Mouse (Mus musculus): Measurements from ENCODE around the gene D10Jhu81e. TPM values are rescaled to one million over a fixed set of nuclear protein-coding genes. Genes with fewer than 3 reads are reported as not detected.
A peak's percentile ranks its signal among the peaks of the same experiment; 100 is the strongest.

D10Jhu81e gene
- polyA plus RNA-seq, 1 experiment from 2014 or later, result 20.8 TPM

GRCm38 (mm10) chr10:78148834-78149766 is 20.5 kb downstream of the D10Jhu81e start:
- Histone ChIP-seq H3K27ac (ENCODE audit: low read depth) (peak overlapping the region; percentile 76), H3K4me1 (ENCODE audit: insufficient read depth) (peaks cover 10% of the 10 kb centered on the region), H3K9me3 (ENCODE audit: low read length) (no peaks in the 10 kb centered on the region), H3K36me3 (replicated peaks; ENCODE audit: insufficient read depth, low read length) (no peaks in the 10 kb centered on the region), H3K4me3 (ENCODE audit: low read depth, low read length) (no peak overlapping the region), H3K27me3 (ENCODE audit: insufficient read depth, low read length) (no peaks in the 10 kb centered on the region), H3K9ac (replicated peaks) (no peak overlapping the region), H3K4me2 (ENCODE audit: low read depth, low read length) (peak overlapping the region; percentile 8; the same call in 1 of the 2 replicates)
- peak; percentile 37 for ATAC-seq
- no peak for TF ChIP-seq CTCF (IDR thresholded peaks at IDR 0.05; ENCODE audit: low read depth)
- TF ChIP-seq EP300 (IDR thresholded peaks at IDR 0.05; ENCODE audit: low read depth), result 0 out of 2 replicates have a peak, but pooled peaks have one; percentile 22
- DNase-seq, result no peak
- WGBS (ENCODE audit: insufficient replicate concordance), result 39% methylated on average over 10 of the region's 10 CpGs

- 67% methylated on average over 4 of the region's 4 CpGs for WGBS (ENCODE audit: insufficient replicate concordance)
- no peak for ATAC-seq
These were observed 21.6 kb downstream of the D10Jhu81e start for GRCm38 (mm10) chr10:78147908-78148441.

DNA sequence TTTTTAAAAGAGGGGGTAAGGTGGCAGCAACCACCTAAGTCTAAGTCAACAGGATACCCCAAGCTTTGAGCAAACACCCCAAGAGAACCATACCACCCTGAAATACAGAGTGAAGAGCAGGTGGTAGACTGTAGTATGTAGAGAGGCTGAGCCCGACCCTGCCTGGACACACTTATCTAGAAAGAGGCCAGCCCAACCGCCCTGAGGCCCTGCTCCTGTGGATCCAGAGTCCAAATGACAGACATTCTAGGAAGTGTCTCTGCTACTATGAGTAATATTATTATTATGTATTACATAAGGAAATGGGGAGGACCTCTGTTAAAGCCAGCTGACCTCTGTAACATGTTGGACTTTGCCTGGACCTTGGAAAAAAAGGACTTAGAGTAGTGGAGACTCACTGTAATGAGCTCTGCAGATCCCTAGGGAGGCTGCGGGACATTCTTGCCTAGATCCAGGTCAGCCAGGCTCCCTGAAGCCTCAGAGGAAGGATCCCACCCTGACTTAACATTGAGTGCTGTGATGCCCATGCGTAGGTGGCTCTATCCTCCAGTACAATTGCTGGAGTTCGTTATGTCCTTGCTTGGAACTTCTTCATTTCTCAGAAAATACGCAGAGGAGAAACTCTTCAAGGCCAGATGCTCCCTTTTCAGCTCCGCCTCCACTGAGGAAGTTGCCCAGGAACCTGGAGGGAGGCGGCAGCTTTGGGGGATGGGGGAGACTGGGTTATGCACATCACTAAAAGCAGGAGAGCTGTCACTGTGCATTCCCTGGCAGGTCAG is 25.7 kb downstream of the D10Jhu81e start:
- DNase-seq (no peak), ATAC-seq (no peak)
- Histone ChIP-seq H3K4me1 (ENCODE audit: insufficient read depth) (peaks cover 24% of the 10 kb centered on the region), H3K27me3 (ENCODE audit: insufficient read depth, low read length) (no peaks in the 10 kb centered on the region), H3K4me3 (ENCODE audit: low read depth, low read length) (no peak overlapping the region), H3K27ac (ENCODE audit: low read depth) (0 out of 2 replicates have a peak overlapping the region, but pooled peaks have one; percentile 34), H3K9me3 (ENCODE audit: low read length) (no peaks in the 10 kb centered on the region), H3K9ac (replicated peaks) (no peak overlapping the region), H3K4me2 (ENCODE audit: low read depth, low read length) (no peak overlapping the region), H3K36me3 (replicated peaks; ENCODE audit: insufficient read depth, low read length) (no peaks in the 10 kb centered on the region)
- TF ChIP-seq EP300 (IDR thresholded peaks at IDR 0.05; ENCODE audit: low read depth) (no peak), CTCF (IDR thresholded peaks at IDR 0.05; ENCODE audit: low read depth) (no peak)
- 40% methylated on average over 8 of the region's 8 CpGs for WGBS (ENCODE audit: insufficient replicate concordance)

More at GRCm38 (mm10) chr10:78147908-78148441, 21.6 kb downstream of the D10Jhu81e start:
- Histone ChIP-seq H3K9ac (replicated peaks) (no peak overlapping the region), H3K9me3 (ENCODE audit: low read length) (no peaks in the 10 kb centered on the region), H3K36me3 (replicated peaks; ENCODE audit: insufficient read depth, low read length) (no peaks in the 10 kb centered on the region), H3K4me2 (ENCODE audit: low read depth, low read length) (no peak overlapping the region), H3K27ac (ENCODE audit: low read depth) (peak overlapping the region; percentile 76), H3K27me3 (ENCODE audit: insufficient read depth, low read length) (no peaks in the 10 kb centered on the region), H3K4me3 (ENCODE audit: low read depth, low read length) (no peak overlapping the region), H3K4me1 (ENCODE audit: insufficient read depth) (peaks cover 17% of the 10 kb centered on the region)
- TF ChIP-seq EP300 (IDR thresholded peaks at IDR 0.05; ENCODE audit: low read depth) (no peak), CTCF (IDR thresholded peaks at IDR 0.05; ENCODE audit: low read depth) (no peak)
- no peak for DNase-seq

GRCm38 (mm10) chr10:78140843-78141242 is 28.7 kb downstream of the D10Jhu81e start:
- no peak overlapping the region for H3K4me3 ChIP-seq (ENCODE audit: low read depth, low read length)
- no peaks in the 10 kb centered on the region for H3K27me3 ChIP-seq (ENCODE audit: insufficient read depth, low read length)
- H3K9ac ChIP-seq (replicated peaks), result no peak overlapping the region
- TF ChIP-seq EP300 (IDR thresholded peaks at IDR 0.05; ENCODE audit: low read depth) (no peak), CTCF (IDR thresholded peaks at IDR 0.05; ENCODE audit: low read depth) (no peak)
- ATAC-seq (no peak), DNase-seq (no peak)
- no peaks in the 10 kb centered on the region for H3K36me3 ChIP-seq (replicated peaks; ENCODE audit: insufficient read depth, low read length)
- H3K4me2 ChIP-seq (ENCODE audit: low read depth, low read length), result no peak overlapping the region
- no peak overlapping the region for H3K27ac ChIP-seq (ENCODE audit: low read depth)
- H3K9me3 ChIP-seq (ENCODE audit: low read length), result no peaks in the 10 kb centered on the region
- H3K4me1 ChIP-seq (ENCODE audit: insufficient read depth), result peaks cover 26% of the 10 kb centered on the region
- 55% methylated on average over 3 of the region's 3 CpGs for WGBS (ENCODE audit: insufficient replicate concordance)

DNA sequence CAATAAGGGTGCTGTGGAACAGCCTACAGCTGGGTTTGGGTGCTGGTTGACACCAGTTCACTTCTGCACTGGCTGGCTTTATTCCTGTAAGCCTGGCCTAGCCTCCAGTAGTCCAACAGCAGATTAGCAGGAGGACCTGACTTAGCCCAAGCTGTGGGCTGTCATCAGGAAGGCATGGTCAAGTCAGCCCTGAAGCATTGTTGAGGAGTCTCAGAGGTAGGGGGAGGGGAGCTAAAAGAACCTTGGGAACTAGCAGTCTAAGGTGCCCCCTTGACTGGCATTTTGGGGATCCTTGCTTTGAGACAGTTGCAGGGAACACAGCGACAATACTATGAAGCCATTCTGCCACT is 29.4 kb downstream of the D10Jhu81e start:
- Histone ChIP-seq H3K4me2 (ENCODE audit: low read depth, low read length) (no peak overlapping the region), H3K4me3 (ENCODE audit: low read depth, low read length) (no peak overlapping the region), H3K9ac (replicated peaks) (no peak overlapping the region), H3K27me3 (ENCODE audit: insufficient read depth, low read length) (no peaks in the 10 kb centered on the region), H3K27ac (ENCODE audit: low read depth) (no peak overlapping the region), H3K36me3 (replicated peaks; ENCODE audit: insufficient read depth, low read length) (no peaks in the 10 kb centered on the region), H3K9me3 (ENCODE audit: low read length) (no peaks in the 10 kb centered on the region), H3K4me1 (ENCODE audit: insufficient read depth) (peaks cover 31% of the 10 kb centered on the region)
- TF ChIP-seq EP300 (IDR thresholded peaks at IDR 0.05; ENCODE audit: low read depth), result no peak
- TF ChIP-seq CTCF (IDR thresholded peaks at IDR 0.05; ENCODE audit: low read depth), result no peak
- ATAC-seq, result no peak
- no peak for DNase-seq
- WGBS (ENCODE audit: insufficient replicate concordance), result 79% methylated on average over 1 of the region's 1 CpGs
